Mouse (Mus musculus): ENCODE data around the gene Vmn2r3. TPM values are rescaled to one million over a fixed set of nuclear protein-coding genes. Genes with fewer than 3 reads are reported as not detected.
"Not testable (repeated sequence)": the region's sequence is repeated elsewhere in the genome, so short reads cannot be mapped to it uniquely, and the experiment has no call there.

Gene Vmn2r3
- not detected in 2 replicates for total RNA-seq (2021)
- long read RNA-seq, experiment 1 = 0 reads
- long read RNA-seq, experiment 2 = 0 reads

GRCm38 (mm10) chr3:64289609-64290008 lies at the start of gene Vmn2r3:
TSS of gene Vmn2r3 (minus strand) at chr3:64289709.
- DNase-seq = no peak

GRCm38 (mm10) chr3:64332548-64332947 lies 43.0 kb upstream of the Vmn2r3 start:
- DNase-seq = no peak

GRCm38 (mm10) chr3:64321824-64322223 lies 32.3 kb upstream of the Vmn2r3 start:
- no peak for DNase-seq

GRCm38 (mm10) chr3:64306799-64307198 lies 17.3 kb upstream of the Vmn2r3 start:
- DNase-seq = no peak

- no peak for DNase-seq
Measured at GRCm38 (mm10) chr3:64265762-64266112, 23.8 kb downstream of the Vmn2r3 start.

GRCm38 (mm10) chr3:64265056-64265761 lies 24.3 kb downstream of the Vmn2r3 start:
- DNase-seq = not testable (repeated sequence)

GRCm38 (mm10) chr3:64259582-64259981 lies 29.9 kb downstream of the Vmn2r3 start:
- no peak for DNase-seq

- DNase-seq = no peak
Measured at GRCm38 (mm10) chr3:64251646-64252045, 37.9 kb downstream of the Vmn2r3 start.

GRCm38 (mm10) chr3:64250461-64250860 lies 39.0 kb downstream of the Vmn2r3 start:
- not testable (repeated sequence) for DNase-seq

- DNase-seq = not testable (repeated sequence)
Measured at GRCm38 (mm10) chr3:64235459-64235858, 54.0 kb downstream of the Vmn2r3 start.

- DNase-seq = not testable (repeated sequence)
Measured at GRCm38 (mm10) chr3:64233655-64234054, 55.9 kb downstream of the Vmn2r3 start.

GRCm38 (mm10) chr3:64227243-64227642 lies 62.3 kb downstream of the Vmn2r3 start:
- no peak for DNase-seq

Other genes with a start within 250 kb of the Vmn2r3 start
- gene Vmn2r1, start 208.2 kb downstream of the Vmn2r3 start, total RNA-seq (2021) = 0.11 and 0.19 TPM in 2 replicates
- gene Vmn2r2, start 147.8 kb downstream of the Vmn2r3 start, total RNA-seq (2021) = not detected in 2 replicates
- gene Vmn2r4, start 125.7 kb upstream of the Vmn2r3 start, total RNA-seq (2021) = not detected in 2 replicates
- not detected in 2 replicates for gene Vmn2r5, start 220.1 kb upstream of the Vmn2r3 start, total RNA-seq (2021)

Measured in adrenal gland, postnatal 14 days (tissue).